Mouse (Mus musculus): ENCODE results near the gene Lgals3.
"Not testable (repeated sequence)": the region's sequence is repeated elsewhere in the genome, so short reads cannot be mapped to it uniquely, and the experiment has no call there.

Gene Lgals3

DNA sequence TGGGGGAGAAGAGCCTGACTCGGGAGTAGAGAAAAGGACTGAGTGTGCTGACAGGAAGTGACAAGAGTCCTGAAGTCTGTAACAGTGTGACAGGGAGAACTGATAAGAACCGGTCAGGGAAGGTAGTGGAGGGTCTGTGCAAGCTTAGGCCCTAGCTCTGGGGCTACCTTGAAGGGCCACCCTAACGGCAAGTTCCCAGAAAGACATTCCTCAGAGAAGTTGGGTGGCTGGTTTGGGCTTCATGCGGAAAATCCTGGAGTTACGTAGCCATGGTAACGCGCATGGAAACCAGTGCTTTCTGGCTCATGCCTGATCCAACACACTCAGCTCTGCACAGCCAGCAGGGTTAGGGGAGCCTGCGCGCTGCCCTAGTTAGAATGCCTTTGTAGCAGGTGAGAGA is at the start of gene Lgals3:
Lgals3 (plus strand) TSS at position 291 of the 400 bp plus-strand sequence.
- DNase-seq (ENCODE audit: low spot score) = peak; percentile 29

DNA sequence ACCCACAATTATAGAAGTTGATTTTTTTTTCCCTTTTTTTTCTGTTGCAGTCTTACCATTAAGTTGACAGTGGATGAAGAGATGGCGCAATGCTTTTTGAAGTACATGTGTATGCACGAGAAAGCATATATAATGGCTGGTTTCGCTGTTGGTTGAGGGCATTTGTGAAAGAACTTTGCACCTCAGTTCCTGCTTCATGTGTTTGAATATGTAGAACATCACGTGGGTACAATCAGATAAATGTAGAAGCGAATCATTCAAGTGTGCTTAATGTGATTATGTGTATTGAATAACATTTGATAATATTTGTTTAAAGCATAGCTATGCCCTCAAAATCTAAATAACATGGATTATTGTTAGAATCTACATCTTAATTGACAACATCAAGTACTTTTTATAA is 48.2 kb upstream of the Lgals3 start:
- DNase-seq (ENCODE audit: low spot score) = no peak

DNA sequence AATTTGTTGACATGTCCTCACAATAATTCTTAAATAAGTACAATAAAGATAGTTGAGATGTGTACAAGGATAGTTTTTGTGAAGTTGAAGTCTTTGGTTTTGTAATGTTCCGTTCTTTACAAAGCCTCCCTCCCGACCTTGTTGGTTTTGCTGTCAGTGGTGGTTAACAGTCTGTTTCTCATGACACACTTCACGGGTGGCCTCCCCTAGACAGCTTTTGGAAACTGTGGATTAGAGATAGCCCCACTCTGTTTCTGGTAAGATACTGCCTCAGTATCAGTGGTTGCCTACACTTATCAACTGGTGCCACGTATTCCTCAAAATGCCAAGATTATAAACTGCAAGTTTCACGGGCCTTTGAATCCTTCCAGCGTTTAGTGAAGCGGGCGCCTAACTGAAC is 46.0 kb upstream of the Lgals3 start:
- not testable (repeated sequence) for DNase-seq (ENCODE audit: low spot score)

GRCm38 (mm10) chr14:47325965-47326761 is 41.4 kb upstream of the Lgals3 start:
- no peak for DNase-seq (ENCODE audit: low spot score)

- DNase-seq (ENCODE audit: low spot score) = no peak
Observed at GRCm38 (mm10) chr14:47327347-47327746, 40.2 kb upstream of the Lgals3 start.

GRCm38 (mm10) chr14:47331920-47332319 is 35.6 kb upstream of the Lgals3 start:
- DNase-seq (ENCODE audit: low spot score) = no peak

DNA sequence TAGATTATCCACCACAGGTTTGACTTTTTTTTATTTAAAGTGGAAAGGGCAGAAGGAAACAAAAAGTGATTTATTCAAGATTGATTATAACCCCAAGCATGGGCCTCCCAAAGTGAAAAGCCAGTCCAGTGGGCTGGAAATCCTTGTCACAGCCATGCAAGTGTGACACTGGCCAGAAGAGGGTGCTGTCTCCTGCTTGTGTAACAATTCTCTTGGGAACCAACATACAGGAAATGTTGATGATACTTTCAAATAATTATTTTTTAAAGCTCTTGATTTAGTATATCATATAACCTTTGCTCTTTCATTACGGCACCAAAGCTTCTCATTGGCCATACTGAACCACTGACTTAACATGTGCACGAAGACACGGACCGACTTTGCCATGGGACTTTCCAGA is 32.7 kb upstream of the Lgals3 start:
- DNase-seq (ENCODE audit: low spot score) = peak; percentile 65

DNA sequence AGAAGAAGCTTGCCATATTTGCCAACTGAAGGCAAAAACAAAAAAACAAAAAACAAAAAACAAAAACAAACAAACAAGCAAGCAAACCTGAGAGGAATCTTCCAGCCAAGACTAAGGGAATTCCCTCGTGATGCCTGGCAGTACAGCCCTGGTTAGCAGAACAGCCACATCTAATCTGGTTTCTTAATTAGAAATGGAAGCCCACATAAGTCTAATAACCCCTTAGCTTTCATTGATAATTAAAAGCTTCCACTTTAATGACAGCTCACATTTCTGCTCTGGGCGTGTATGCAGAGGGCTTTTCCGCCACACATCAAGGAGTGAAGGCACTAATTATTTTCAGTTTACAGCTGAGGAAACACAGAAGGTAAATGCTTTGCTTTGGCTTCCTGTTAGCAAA is 32.3 kb upstream of the Lgals3 start:
- DNase-seq (ENCODE audit: low spot score) = no peak

- no peak for DNase-seq (ENCODE audit: low spot score)
Observed at GRCm38 (mm10) chr14:47340231-47340925, 27.2 kb upstream of the Lgals3 start.

DNA sequence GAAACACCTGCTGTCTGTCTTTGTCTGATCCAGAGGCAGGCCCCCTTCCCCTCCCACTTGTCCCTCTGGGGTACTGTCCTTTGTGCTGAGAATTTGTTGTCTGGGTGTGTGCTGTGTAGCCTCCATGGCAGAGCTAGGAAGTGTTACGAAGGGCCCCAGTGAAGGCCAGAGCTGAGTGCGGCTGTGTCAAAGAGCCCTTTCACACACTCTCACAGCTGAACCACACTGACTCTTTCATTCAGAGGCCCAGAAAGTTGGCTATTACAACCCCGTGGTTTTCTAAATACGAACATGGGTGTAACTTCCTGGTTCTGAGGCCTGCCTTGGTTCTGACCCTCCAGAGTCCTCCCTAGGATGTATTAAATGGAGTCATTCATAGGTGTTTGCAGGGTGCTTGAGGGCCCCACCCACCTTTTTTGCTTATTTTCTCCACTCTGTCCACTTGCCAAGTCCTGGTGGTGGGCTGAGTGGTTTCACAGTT is 25.7 kb upstream of the Lgals3 start:
- DNase-seq (ENCODE audit: low spot score) = no peak

- no peak for DNase-seq (ENCODE audit: low spot score)
Observed at GRCm38 (mm10) chr14:47346715-47347114, 20.8 kb upstream of the Lgals3 start.

GRCm38 (mm10) chr14:47350974-47351373 is 16.6 kb upstream of the Lgals3 start:
- DNase-seq (ENCODE audit: low spot score) = no peak

- DNase-seq (ENCODE audit: low spot score) = no peak
Observed at GRCm38 (mm10) chr14:47352272-47352671, 15.3 kb upstream of the Lgals3 start.

GRCm38 (mm10) chr14:47353240-47353639 is 14.3 kb upstream of the Lgals3 start:
- no peak for DNase-seq (ENCODE audit: low spot score)

DNA sequence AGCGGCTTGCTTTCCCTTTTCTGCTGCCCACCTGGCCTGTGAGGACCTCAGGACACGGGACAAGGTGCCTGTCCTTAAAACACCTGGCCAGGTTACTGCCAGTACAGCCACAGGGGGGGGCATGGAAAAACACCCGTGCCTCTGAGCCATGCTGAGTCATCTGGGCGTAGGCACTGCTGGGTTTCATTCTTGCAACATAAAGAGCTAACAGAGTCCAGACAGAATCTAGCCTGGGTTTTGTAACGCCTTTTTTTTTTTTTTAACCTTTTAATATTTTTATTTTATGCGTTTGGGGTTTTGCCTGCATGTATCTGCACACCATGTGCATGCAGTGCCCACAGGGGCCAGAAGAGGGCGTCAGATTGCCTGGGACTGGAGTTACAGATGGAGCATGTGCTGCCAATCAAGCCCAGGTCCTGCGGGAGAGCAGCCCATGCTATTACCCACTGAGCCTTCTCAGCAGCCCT is 13.4 kb upstream of the Lgals3 start:
- no peak for DNase-seq (ENCODE audit: low spot score)

- no peak for DNase-seq (ENCODE audit: low spot score)
Observed at GRCm38 (mm10) chr14:47354948-47355347, 12.6 kb upstream of the Lgals3 start.

GRCm38 (mm10) chr14:47356622-47357021 is 10.9 kb upstream of the Lgals3 start:
- DNase-seq (ENCODE audit: low spot score) = no peak

- no peak for DNase-seq (ENCODE audit: low spot score)
Observed at GRCm38 (mm10) chr14:47359610-47360009, 7.9 kb upstream of the Lgals3 start.

GRCm38 (mm10) chr14:47361418-47361817 is 6.1 kb upstream of the Lgals3 start:
- DNase-seq (ENCODE audit: low spot score) = no peak

DNA sequence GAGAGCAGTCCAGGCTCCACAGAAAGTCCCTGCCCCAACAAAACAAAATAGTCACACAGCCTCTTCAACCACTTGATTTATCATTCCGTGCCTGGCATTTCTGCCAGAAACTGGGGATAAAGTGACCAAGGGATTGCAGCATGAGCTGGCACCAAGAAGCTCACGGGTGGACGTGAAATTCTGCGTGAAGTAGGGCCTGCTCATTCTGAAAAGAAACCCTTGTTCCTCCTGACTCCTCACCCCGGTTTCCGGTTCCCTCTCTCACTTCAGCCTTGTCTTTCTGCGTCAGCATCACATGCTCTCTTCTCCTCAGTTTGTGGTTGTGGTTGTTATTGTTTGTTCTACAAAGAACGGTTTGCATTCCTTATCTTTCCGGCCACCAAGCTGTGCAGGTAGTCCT is 5.7 kb upstream of the Lgals3 start:
- DNase-seq (ENCODE audit: low spot score) = no peak

DNA sequence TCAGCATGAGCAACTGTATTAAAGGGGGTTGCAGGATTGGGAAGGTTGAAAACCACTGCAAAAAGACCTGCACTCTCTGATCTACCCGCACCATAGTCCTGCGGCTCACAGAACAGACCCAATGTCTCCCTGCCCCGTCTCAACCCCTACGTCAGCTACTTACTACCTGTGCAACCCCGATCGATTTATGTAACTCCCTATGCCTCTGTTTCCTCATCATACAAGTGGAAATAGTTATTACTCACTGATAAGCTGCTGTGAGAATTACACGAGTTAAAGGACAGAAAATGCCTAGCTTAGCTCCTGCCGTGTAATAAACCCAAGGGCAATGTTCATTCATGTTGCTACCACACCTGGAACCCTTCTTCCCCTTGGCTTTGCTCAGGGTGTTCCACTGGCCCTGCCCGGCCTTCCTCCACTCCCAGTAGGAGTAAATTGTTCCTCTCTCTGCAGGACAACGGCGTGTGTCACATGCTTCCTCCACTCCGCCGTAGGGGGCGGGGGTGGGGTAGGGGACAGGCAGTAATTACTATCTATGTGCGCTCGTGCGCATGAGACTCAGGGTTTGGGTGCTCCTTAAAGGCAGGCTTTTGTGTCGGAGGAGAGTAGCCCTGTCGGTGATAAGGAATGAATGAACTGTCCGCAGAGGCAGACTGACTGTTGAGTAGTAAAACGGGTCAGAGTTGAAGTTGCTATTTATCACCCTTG is 2.7 kb upstream of the Lgals3 start:
- peak; percentile 28 for DNase-seq (ENCODE audit: low spot score)

GRCm38 (mm10) chr14:47366881-47367321 is 650 bp upstream of the Lgals3 start:
- peak; percentile 31 for DNase-seq (ENCODE audit: low spot score)

Measured in ovary, postnatal 36 days (tissue).